Mouse (Mus musculus): ENCODE data around the gene Zfp641. TPM values are rescaled to one million over a fixed set of nuclear protein-coding genes. Genes with fewer than 3 reads are reported as not detected.

The Zfp641 gene
- 0.14 and 0.15 TPM in 2 replicates for polyA plus RNA-seq (2015; fragmentation: Nextera tagmentation; extraction: Ambion mirVana)

DNA sequence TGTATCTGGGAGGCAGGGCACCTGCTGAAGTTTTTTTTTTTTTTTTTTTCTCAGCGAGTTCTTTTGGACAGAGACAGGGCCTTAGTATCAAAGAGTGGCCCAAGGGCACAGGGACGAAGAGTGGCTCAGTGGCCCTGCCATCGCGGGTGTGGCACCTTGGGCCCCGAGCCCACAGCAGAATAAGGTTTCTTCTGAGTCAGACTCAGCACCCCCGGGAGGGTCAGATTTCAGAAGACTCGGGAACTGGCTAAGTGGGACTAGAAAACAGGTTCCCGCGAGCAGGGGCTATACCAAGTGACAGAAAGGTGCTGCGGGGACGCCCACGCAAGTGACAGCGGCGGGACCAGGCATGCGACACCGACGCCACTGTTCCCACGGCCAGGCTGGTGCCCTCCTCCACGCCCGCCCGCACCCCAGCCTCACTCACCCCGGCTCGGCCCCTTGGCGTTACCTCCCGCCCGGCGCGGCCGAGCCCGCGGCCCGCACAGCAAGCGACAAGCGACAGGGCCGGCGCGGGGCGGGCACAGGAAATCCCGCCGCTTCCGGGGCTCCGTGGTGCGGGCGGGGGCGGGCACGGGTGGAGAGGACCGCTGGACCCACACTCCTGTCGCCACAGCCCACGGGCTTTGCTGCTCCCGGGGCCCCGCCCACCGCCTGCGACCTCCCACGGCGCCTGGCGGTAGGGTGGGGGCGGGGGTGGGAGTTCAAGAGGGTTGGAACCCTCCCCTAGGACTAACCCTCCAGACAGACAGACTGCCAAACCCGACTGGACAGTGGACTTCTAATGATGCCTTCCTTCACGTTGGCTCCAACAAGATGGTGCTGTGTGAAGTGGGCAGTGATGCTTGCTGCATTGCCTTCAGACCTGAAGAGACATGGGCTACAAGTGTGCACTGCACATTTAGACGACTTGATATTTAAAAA is at the start of gene Zfp641:
Zfp641 (minus strand) TSS at position 534 of the 924 bp plus-strand sequence.
- Histone ChIP-seq H3K4me2 (ENCODE audit: low read depth, low read length) (peak within 1 kb of the TSS; percentile 60), H3K9me3 (replicated peaks; ENCODE audit: control insufficient read depth, low read length) (no peaks in the 10 kb centered on the region), H3K36me3 (ENCODE audit: control insufficient read depth, insufficient read depth) (no peaks in the 10 kb centered on the region), H3K9ac (ENCODE audit: low read depth, low read length) (peak within 1 kb of the TSS; percentile 28), H3K4me3 (ENCODE audit: low read depth, low read length) (peak within 1 kb of the TSS; percentile 53), H3K27me3 (ENCODE audit: control insufficient read depth, insufficient read depth, low read depth, low read length) (peaks cover 19% of the 10 kb centered on the region), H3K27ac (ENCODE audit: low read length) (no peak within 1 kb of the TSS), H3K4me1 (ENCODE audit: control insufficient read depth, low read depth, low read length) (no peaks in the 10 kb centered on the region)
- 3% methylated on average over 55 of the region's 60 CpGs for whole genome bisulfite sequencing (ENCODE audit: insufficient replicate concordance)
- ATAC-seq (ENCODE audit: low read depth): no peak

DNA sequence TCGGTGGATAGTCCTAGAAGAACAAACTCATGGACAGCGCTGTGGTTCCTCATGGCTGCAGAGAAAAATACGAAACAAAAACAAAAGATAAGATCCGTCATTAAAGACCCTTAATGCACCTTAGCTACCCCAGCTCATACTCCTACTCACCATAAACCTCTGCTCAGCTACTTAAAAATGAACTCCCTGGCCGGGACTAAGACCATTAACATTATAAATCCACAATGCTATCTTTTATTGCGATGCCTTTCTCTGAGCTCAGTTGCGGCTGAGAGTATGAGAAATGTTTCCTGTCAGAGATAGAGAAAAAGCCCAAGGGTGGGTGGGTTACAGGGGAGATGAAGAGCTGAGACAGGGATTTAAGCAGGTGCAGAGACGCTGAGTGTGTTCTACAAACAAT is 44.9 kb upstream of the Zfp641 start, which contains the start of gene Olfr284:
Olfr284 (minus strand) TSS at position 101 of the 400 bp plus-strand sequence.
- WGBS (ENCODE audit: insufficient replicate concordance): 69% methylated on average over 8 of the region's 8 CpGs
- no peak for ATAC-seq (ENCODE audit: low read depth)

DNA sequence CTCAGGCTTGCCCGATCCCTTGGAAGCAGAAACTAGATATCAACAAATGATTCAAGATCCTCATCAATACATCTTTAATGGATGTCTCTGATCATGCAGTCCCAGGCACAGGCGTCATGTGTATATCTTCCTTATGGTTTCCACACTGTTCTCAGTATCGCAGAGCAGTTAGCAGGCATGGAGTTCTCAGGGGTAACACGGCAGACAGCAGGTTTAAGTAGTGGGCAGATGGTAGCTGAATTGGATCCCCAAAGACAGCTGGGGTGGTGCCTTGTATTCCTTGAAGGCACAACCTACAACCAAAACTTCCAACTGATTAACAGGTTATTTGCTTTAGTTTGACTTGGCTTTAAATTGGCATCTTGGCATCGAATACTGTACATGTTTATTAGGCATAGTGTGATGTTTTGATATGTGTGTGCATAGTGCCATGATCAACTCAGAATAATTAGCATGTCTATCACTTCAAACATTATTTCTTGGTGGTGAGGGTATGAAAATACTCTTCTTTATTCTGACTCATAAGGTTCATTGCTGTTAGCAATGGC is 21.3 kb upstream of the Zfp641 start, which contains the start of gene Olfr285:
Olfr285 (minus strand) TSS at position 177 of the 548 bp plus-strand sequence.
- no peaks in the 10 kb centered on the region for H3K27me3 ChIP-seq (ENCODE audit: control insufficient read depth, insufficient read depth, low read depth, low read length)
- no peak within 1 kb of the TSS for H3K9ac ChIP-seq (ENCODE audit: low read depth, low read length)
- no peak within 1 kb of the TSS for H3K4me2 ChIP-seq (ENCODE audit: low read depth, low read length)
- 77% methylated on average over 5 of the region's 5 CpGs for WGBS (ENCODE audit: insufficient replicate concordance)
- H3K4me3 ChIP-seq (ENCODE audit: low read depth, low read length): no peak within 1 kb of the TSS
- H3K27ac ChIP-seq (ENCODE audit: low read length): no peak within 1 kb of the TSS
- no peaks in the 10 kb centered on the region for H3K4me1 ChIP-seq (ENCODE audit: control insufficient read depth, low read depth, low read length)
- H3K9me3 ChIP-seq (replicated peaks; ENCODE audit: control insufficient read depth, low read length): no peaks in the 10 kb centered on the region
- no peaks in the 10 kb centered on the region for H3K36me3 ChIP-seq (ENCODE audit: control insufficient read depth, insufficient read depth)
- ATAC-seq (ENCODE audit: low read depth): no peak

More for the DNA sequence above, 44.9 kb upstream of the Zfp641 start, which contains the start of gene Olfr284:
- H3K9ac ChIP-seq (ENCODE audit: low read depth, low read length): no peak within 1 kb of the TSS
- H3K9me3 ChIP-seq (replicated peaks; ENCODE audit: control insufficient read depth, low read length): no peaks in the 10 kb centered on the region
- H3K36me3 ChIP-seq (ENCODE audit: control insufficient read depth, insufficient read depth): no peaks in the 10 kb centered on the region
- no peak within 1 kb of the TSS for H3K27ac ChIP-seq (ENCODE audit: low read length)
- no peaks in the 10 kb centered on the region for H3K4me1 ChIP-seq (ENCODE audit: control insufficient read depth, low read depth, low read length)
- H3K27me3 ChIP-seq (ENCODE audit: control insufficient read depth, insufficient read depth, low read depth, low read length): no peaks in the 10 kb centered on the region
- H3K4me3 ChIP-seq (ENCODE audit: low read depth, low read length): no peak within 1 kb of the TSS
- H3K4me2 ChIP-seq (ENCODE audit: low read depth, low read length): no peak within 1 kb of the TSS

- Histone ChIP-seq H3K27me3 (ENCODE audit: control insufficient read depth, insufficient read depth, low read depth, low read length) (no peaks in the 10 kb centered on the region), H3K4me2 (ENCODE audit: low read depth, low read length) (no peak overlapping the region), H3K9ac (ENCODE audit: low read depth, low read length) (no peak overlapping the region), H3K9me3 (replicated peaks; ENCODE audit: control insufficient read depth, low read length) (no peaks in the 10 kb centered on the region), H3K36me3 (ENCODE audit: control insufficient read depth, insufficient read depth) (no peaks in the 10 kb centered on the region), H3K4me1 (ENCODE audit: control insufficient read depth, low read depth, low read length) (no peaks in the 10 kb centered on the region), H3K4me3 (ENCODE audit: low read depth, low read length) (no peak overlapping the region), H3K27ac (ENCODE audit: low read length) (no peak overlapping the region)
- ATAC-seq (ENCODE audit: low read depth): no peak
- 34% methylated on average over 6 of the region's 6 CpGs for WGBS (ENCODE audit: insufficient replicate concordance)
Observed at GRCm38 (mm10) chr15:98315703-98316102, 19.7 kb upstream of the Zfp641 start.

DNA sequence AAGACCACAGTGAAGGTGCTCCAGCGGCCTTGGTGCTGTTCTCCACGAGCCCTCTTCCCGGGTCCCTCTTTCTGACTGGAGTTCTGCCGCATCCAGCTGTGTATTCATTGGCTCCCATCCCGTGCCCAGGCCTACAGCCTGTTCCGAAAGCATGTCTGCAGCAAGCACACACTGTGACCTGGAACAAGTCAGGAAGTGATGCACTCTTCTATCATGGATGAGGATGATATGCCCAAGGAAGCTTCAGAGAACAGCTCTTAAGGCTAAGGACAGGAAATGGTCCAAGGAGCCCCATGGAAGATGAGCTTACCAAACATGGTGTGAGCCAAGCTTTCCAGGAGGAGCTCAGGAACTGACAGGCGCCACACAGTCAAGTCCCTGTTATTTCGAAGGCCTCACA is 2.3 kb downstream of the Zfp641 start:
- ATAC-seq (ENCODE audit: low read depth): no peak
- Histone ChIP-seq H3K4me3 (ENCODE audit: low read depth, low read length) (no peak overlapping the region), H3K9me3 (replicated peaks; ENCODE audit: control insufficient read depth, low read length) (no peaks in the 10 kb centered on the region), H3K27ac (ENCODE audit: low read length) (no peak overlapping the region), H3K27me3 (ENCODE audit: control insufficient read depth, insufficient read depth, low read depth, low read length) (peaks cover 19% of the 10 kb centered on the region), H3K9ac (ENCODE audit: low read depth, low read length) (no peak overlapping the region), H3K4me1 (ENCODE audit: control insufficient read depth, low read depth, low read length) (no peaks in the 10 kb centered on the region), H3K36me3 (ENCODE audit: control insufficient read depth, insufficient read depth) (no peaks in the 10 kb centered on the region), H3K4me2 (ENCODE audit: low read depth, low read length) (no peak overlapping the region)
- 63% methylated on average over 8 of the region's 8 CpGs for WGBS (ENCODE audit: insufficient replicate concordance)

DNA sequence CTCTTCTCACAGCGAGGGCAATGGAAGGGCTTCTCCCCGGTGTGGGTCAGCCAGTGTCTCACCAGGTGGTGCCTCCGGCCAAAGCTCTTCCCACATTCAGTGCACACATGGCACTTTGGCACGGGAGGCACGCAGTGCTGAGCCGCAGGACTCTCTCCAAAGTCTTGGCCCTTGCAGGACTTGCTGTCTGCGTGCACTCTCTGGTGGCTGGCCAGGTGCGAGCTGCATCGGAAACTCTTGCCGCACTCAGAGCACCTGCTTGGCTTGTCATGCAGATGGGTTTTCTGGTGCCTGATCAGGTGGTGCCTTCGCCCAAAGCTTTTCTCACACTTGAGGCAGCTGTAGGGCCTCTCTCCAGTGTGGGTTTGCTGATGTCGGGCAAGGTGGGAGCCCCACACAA is 7.4 kb downstream of the Zfp641 start:
- no peak overlapping the region for H3K4me3 ChIP-seq (ENCODE audit: low read depth, low read length)
- no peaks in the 10 kb centered on the region for H3K4me1 ChIP-seq (ENCODE audit: control insufficient read depth, low read depth, low read length)
- H3K36me3 ChIP-seq (ENCODE audit: control insufficient read depth, insufficient read depth): no peaks in the 10 kb centered on the region
- no peaks in the 10 kb centered on the region for H3K27me3 ChIP-seq (ENCODE audit: control insufficient read depth, insufficient read depth, low read depth, low read length)
- H3K9ac ChIP-seq (ENCODE audit: low read depth, low read length): no peak overlapping the region
- no peak overlapping the region for H3K4me2 ChIP-seq (ENCODE audit: low read depth, low read length)
- WGBS (ENCODE audit: insufficient replicate concordance): 77% methylated on average over 12 of the region's 12 CpGs
- no peak for ATAC-seq (ENCODE audit: low read depth)
- no peak overlapping the region for H3K27ac ChIP-seq (ENCODE audit: low read length)
- no peaks in the 10 kb centered on the region for H3K9me3 ChIP-seq (replicated peaks; ENCODE audit: control insufficient read depth, low read length)

DNA sequence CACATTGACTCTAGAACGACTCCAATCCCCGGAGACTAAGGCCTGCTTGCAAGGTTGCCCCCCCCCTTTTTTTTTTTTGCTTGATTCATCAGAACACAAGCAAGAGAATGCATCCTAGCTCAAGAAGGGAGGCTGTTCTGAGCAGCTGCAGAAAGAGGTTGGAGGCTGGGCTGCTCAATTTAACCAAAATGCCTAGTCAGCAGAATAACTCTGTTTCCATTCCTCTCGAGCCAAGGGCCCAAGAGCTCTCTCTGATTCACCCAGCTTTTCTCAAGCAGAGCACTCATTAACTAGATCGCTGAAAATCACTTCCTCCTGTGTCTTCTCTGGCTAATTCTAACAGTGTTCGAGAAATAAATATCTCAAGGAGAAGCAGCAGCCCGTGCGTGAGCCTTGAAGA is 9.5 kb downstream of the Zfp641 start:
- H3K9me3 ChIP-seq (replicated peaks; ENCODE audit: control insufficient read depth, low read length): no peaks in the 10 kb centered on the region
- ATAC-seq (ENCODE audit: low read depth): no peak
- no peaks in the 10 kb centered on the region for H3K36me3 ChIP-seq (ENCODE audit: control insufficient read depth, insufficient read depth)
- no peak overlapping the region for H3K4me3 ChIP-seq (ENCODE audit: low read depth, low read length)
- H3K27ac ChIP-seq (ENCODE audit: low read length): no peak overlapping the region
- WGBS (ENCODE audit: insufficient replicate concordance): 61% methylated on average over 7 of the region's 7 CpGs
- no peak overlapping the region for H3K4me2 ChIP-seq (ENCODE audit: low read depth, low read length)
- no peak overlapping the region for H3K9ac ChIP-seq (ENCODE audit: low read depth, low read length)
- no peaks in the 10 kb centered on the region for H3K27me3 ChIP-seq (ENCODE audit: control insufficient read depth, insufficient read depth, low read depth, low read length)
- H3K4me1 ChIP-seq (ENCODE audit: control insufficient read depth, low read depth, low read length): no peaks in the 10 kb centered on the region

DNA sequence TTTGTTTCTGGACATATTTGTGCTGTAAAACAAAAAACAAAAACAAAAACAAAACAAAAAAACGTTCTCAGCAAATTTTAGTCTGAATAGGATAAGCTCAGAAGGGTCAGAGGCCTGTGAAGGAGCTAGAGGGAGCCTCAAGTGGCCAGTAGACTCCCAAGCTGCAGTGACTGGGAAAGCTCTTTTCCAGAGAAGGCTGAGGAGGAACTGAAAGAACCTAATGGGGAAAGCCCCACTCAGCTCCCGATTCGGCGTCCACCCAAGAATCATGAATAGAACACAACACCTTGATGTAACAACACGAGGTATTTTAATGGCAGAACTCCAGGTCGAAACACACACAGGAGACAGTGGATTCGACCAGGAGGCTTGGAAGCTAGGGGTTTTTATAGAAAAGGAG is 38.2 kb downstream of the Zfp641 start:
- no peak overlapping the region for H3K4me3 ChIP-seq (ENCODE audit: low read depth, low read length)
- no peaks in the 10 kb centered on the region for H3K36me3 ChIP-seq (ENCODE audit: control insufficient read depth, insufficient read depth)
- H3K4me2 ChIP-seq (ENCODE audit: low read depth, low read length): no peak overlapping the region
- H3K9ac ChIP-seq (ENCODE audit: low read depth, low read length): no peak overlapping the region
- H3K4me1 ChIP-seq (ENCODE audit: control insufficient read depth, low read depth, low read length): no peaks in the 10 kb centered on the region
- no peak overlapping the region for H3K27ac ChIP-seq (ENCODE audit: low read length)
- no peaks in the 10 kb centered on the region for H3K9me3 ChIP-seq (replicated peaks; ENCODE audit: control insufficient read depth, low read length)
- 67% methylated on average over 7 of the region's 7 CpGs for WGBS (ENCODE audit: insufficient replicate concordance)
- no peaks in the 10 kb centered on the region for H3K27me3 ChIP-seq (ENCODE audit: control insufficient read depth, insufficient read depth, low read depth, low read length)
- ATAC-seq (ENCODE audit: low read depth): no peak

DNA sequence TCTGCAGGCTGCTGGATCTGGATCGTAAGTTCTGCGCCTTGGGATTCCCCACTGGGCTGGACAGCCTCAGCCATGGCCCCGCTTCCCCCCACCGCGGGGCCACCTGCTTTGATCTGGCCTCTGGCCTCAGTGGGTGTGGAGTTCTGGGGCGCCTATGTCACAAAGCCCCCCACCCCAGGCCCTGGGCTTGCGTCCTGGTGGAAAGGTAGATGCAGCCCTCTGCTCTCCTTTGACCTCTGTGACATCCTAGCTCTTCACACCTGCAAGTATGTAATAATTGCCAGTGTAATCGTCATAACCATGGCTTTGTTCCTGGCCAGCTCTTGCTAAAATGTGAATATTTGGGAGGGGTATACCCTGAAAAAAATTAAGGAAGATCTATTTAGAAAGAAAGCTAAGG is 38.8 kb downstream of the Zfp641 start, which contains the start of gene H1fnt:
H1fnt (minus strand) TSS at position 101 of the 400 bp plus-strand sequence.
- Histone ChIP-seq H3K27ac (ENCODE audit: low read length) (no peak within 1 kb of the TSS), H3K9me3 (replicated peaks; ENCODE audit: control insufficient read depth, low read length) (no peaks in the 10 kb centered on the region), H3K36me3 (ENCODE audit: control insufficient read depth, insufficient read depth) (no peaks in the 10 kb centered on the region), H3K4me2 (ENCODE audit: low read depth, low read length) (no peak within 1 kb of the TSS), H3K4me1 (ENCODE audit: control insufficient read depth, low read depth, low read length) (no peaks in the 10 kb centered on the region), H3K9ac (ENCODE audit: low read depth, low read length) (no peak within 1 kb of the TSS), H3K27me3 (ENCODE audit: control insufficient read depth, insufficient read depth, low read depth, low read length) (no peaks in the 10 kb centered on the region), H3K4me3 (ENCODE audit: low read depth, low read length) (no peak within 1 kb of the TSS)
- WGBS (ENCODE audit: insufficient replicate concordance): 74% methylated on average over 8 of the region's 8 CpGs
- ATAC-seq (ENCODE audit: low read depth): no peak
